ENCODE assay signal across 14 mouse cellular contexts in genomic region chr15:100749751-100750538, GRCm38 (mm10). TPM values are rescaled to one million over a fixed set of nuclear protein-coding genes. Genes with fewer than 3 reads are reported as not detected.
DNase-seq lines count a peak whose midpoint lies in the region; ATAC-seq and TF ChIP-seq lines count a peak whose summit lies in the region.
"Had no signal": no experiment of that assay in that cellular context is flagged by ENCODE, and none has a peak within 500 bp of the region (broad histone marks: within the 10 kb centered on the region; RNA-seq: fewer than 3 reads in every experiment).

No protein-coding gene starts in this region.

- no peaks in the 10 kb centered on the region for H3K27me3 ChIP-seq in forebrain, postnatal 0 days (ENCODE audit: insufficient read depth, low read length)
- no peaks in the 10 kb centered on the region; the same call in 1 of the 2 replicates for H3K27me3 ChIP-seq in forebrain, embryonic 13.5 days
- no peaks in the 10 kb centered on the region for H3K27me3 ChIP-seq in intestine, embryonic 15.5 days (replicated peaks)
- H3K27me3 ChIP-seq: embryonic facial prominence, embryonic 15.5 days had no signal

- WGBS in forebrain, postnatal 0 days = 66% methylated on average over 10 of the region's 10 CpGs
- WGBS in forebrain, embryonic 13.5 days = 73% methylated on average over 10 of the region's 10 CpGs
- WGBS in intestine, embryonic 15.5 days = 43% methylated on average over 10 of the region's 10 CpGs

- peak; percentile 27 for DNase-seq in forebrain, postnatal 0 days
- DNase-seq in MEL-GATA-1-ER (ENCODE audit: extremely low read depth, low read depth) = peak; percentile 50
- no peak for DNase-seq in gastrocnemius, adult 2 months
- no peak for DNase-seq in cerebellum, postnatal 10 days
- DNase-seq in retina, postnatal 1 day = no peak
- DNase-seq: B cell, adult 2 months; cerebellum, adult 9-10 months; gastrocnemius, postnatal 25 days; kidney, postnatal 4 days had no signal

- no peak overlapping the region for H3K4me2 ChIP-seq in forebrain, postnatal 0 days (ENCODE audit: low read depth)
- H3K4me2 ChIP-seq in forebrain, embryonic 13.5 days = no peak overlapping the region
- no peak overlapping the region for H3K4me2 ChIP-seq in intestine, embryonic 15.5 days (replicated peaks)
- H3K4me2 ChIP-seq: embryonic facial prominence, embryonic 15.5 days; hindbrain, embryonic 13.5 days had no signal

- no peak for TF ChIP-seq CTCF in forebrain, postnatal 0 days (IDR thresholded peaks at IDR 0.05; ENCODE audit: low read depth)
- no peak for TF ChIP-seq CTCF in gastrocnemius, adult 2 months (IDR thresholded peaks at IDR 0.05)

- no peaks in the 10 kb centered on the region for H3K9me3 ChIP-seq in forebrain, postnatal 0 days (ENCODE audit: low read length)
- no peaks in the 10 kb centered on the region for H3K9me3 ChIP-seq in forebrain, embryonic 13.5 days (replicated peaks)
- no peaks in the 10 kb centered on the region for H3K9me3 ChIP-seq in intestine, embryonic 15.5 days
- H3K9me3 ChIP-seq: embryonic facial prominence, embryonic 15.5 days; hindbrain, embryonic 13.5 days had no signal

- H3K9ac ChIP-seq in forebrain, postnatal 0 days = no peak overlapping the region
- no peak overlapping the region for H3K9ac ChIP-seq in forebrain, embryonic 13.5 days
- H3K9ac ChIP-seq in intestine, embryonic 15.5 days = no peak overlapping the region
- H3K9ac ChIP-seq: embryonic facial prominence, embryonic 15.5 days; hindbrain, embryonic 13.5 days had no signal

- no peaks in the 10 kb centered on the region for H3K36me3 ChIP-seq in forebrain, postnatal 0 days (ENCODE audit: insufficient read depth)
- H3K36me3 ChIP-seq in forebrain, embryonic 13.5 days (ENCODE audit: poor library complexity, severe bottlenecking) = no peaks in the 10 kb centered on the region
- no peaks in the 10 kb centered on the region for H3K36me3 ChIP-seq in intestine, embryonic 15.5 days
- H3K36me3 ChIP-seq: embryonic facial prominence, embryonic 15.5 days; hindbrain, embryonic 13.5 days had no signal

- 0 out of 2 replicates have a peak, but pooled peaks have one; percentile 34 for ATAC-seq in forebrain, postnatal 0 days
- no peak for ATAC-seq in forebrain, embryonic 13.5 days
- 0 out of 2 replicates have a peak, but pooled peaks have one; percentile 19 for ATAC-seq in intestine, embryonic 15.5 days
- ATAC-seq in megakaryocyte-erythroid progenitor cell, adult 5-6 weeks (replicated peaks; ENCODE audit: low FRiP score, low TSS enrichment, poor library complexity, severe bottlenecking) = peak; percentile 66

- H3K4me1 ChIP-seq in forebrain, postnatal 0 days (ENCODE audit: insufficient read depth) = 0 out of 2 replicates have a peak, but pooled peaks cover 3% of the 10 kb centered on the region
- H3K4me1 ChIP-seq in forebrain, embryonic 13.5 days = peaks cover 13% of the 10 kb centered on the region
- H3K4me1 ChIP-seq in intestine, embryonic 15.5 days (replicated peaks) = peaks cover 11% of the 10 kb centered on the region

- no peak overlapping the region for H3K27ac ChIP-seq in forebrain, postnatal 0 days (ENCODE audit: low read depth, low read length)
- H3K27ac ChIP-seq in forebrain, embryonic 13.5 days = no peak overlapping the region
- H3K27ac ChIP-seq in intestine, embryonic 15.5 days = no peak overlapping the region
- H3K27ac ChIP-seq in gastrocnemius, adult 2 months = no peak overlapping the region
- H3K27ac ChIP-seq: embryonic facial prominence, embryonic 15.5 days; hindbrain, embryonic 13.5 days had no signal

- intact Hi-C loops in gastrocnemius, adult 2 months (cut with DNase I) = loop anchor here (10.0 kb wide), 1 partner anchor 355 kb away; no protein-coding TSS in a partner anchor

- no peak overlapping the region for H3K4me3 ChIP-seq in forebrain, postnatal 0 days (ENCODE audit: low read depth, low read length)
- no peak overlapping the region for H3K4me3 ChIP-seq in forebrain, embryonic 13.5 days
- no peak overlapping the region for H3K4me3 ChIP-seq in intestine, embryonic 15.5 days (replicated peaks)
- no peak overlapping the region for H3K4me3 ChIP-seq in gastrocnemius, adult 2 months
- H3K4me3 ChIP-seq: embryonic facial prominence, embryonic 15.5 days; hindbrain, embryonic 13.5 days had no signal

RNA-seq across cellular contexts. Expression of gene Slc4a8, which starts 11.6 kb away (rescaled TPM):
- total RNA-seq in forebrain, postnatal 0 days (2014; rRNA removed) = 17.8 and 38.3 TPM in 2 replicates
- polyA plus RNA-seq in forebrain, postnatal 0 days (2015; fragmentation: Nextera tagmentation; extraction: Ambion mirVana) = 30.3 and 31.2 TPM in 2 replicates
- polyA plus RNA-seq in forebrain, embryonic 13.5 days (2015; fragmentation: Nextera tagmentation; extraction: Ambion mirVana) = 17.1 and 19.5 TPM in 2 replicates
- polyA plus RNA-seq in intestine, embryonic 15.5 days (2015; fragmentation: Nextera tagmentation; extraction: Ambion mirVana) = 4.4 and 5.0 TPM in 2 replicates
- total RNA-seq in megakaryocyte-erythroid progenitor cell, adult 5-6 weeks (2014; fragmentation: Nextera tagmentation) = 0.26 and 3.1 TPM in 2 replicates
- 0.33 TPM in 1 of 2 replicates, not detected in the other for total RNA-seq in megakaryocyte-erythroid progenitor cell, adult 5-6 weeks (2017)
- total RNA-seq in gastrocnemius, adult 2 months (2021) = 1 to 10 TPM; 1.5 to 1.9 TPM

RNA-seq across cellular contexts. Expression of gene Galnt6, which starts 20.8 kb away (rescaled TPM):
- 0.77 and 1.5 TPM in 2 replicates for total RNA-seq in forebrain, postnatal 0 days (2014; rRNA removed)
- polyA plus RNA-seq in forebrain, postnatal 0 days (2015; fragmentation: Nextera tagmentation; extraction: Ambion mirVana) = 0.24 and 0.47 TPM in 2 replicates
- 0.06 and 0.10 TPM in 2 replicates for polyA plus RNA-seq in forebrain, embryonic 13.5 days (2015; fragmentation: Nextera tagmentation; extraction: Ambion mirVana)
- polyA plus RNA-seq in intestine, embryonic 15.5 days (2015; fragmentation: Nextera tagmentation; extraction: Ambion mirVana) = 4.2 and 4.3 TPM in 2 replicates
- total RNA-seq in megakaryocyte-erythroid progenitor cell, adult 5-6 weeks (2014; fragmentation: Nextera tagmentation) = 22.4 and 22.6 TPM in 2 replicates
- total RNA-seq in megakaryocyte-erythroid progenitor cell, adult 5-6 weeks (2017) = 26.6 and 39.5 TPM in 2 replicates
- total RNA-seq in gastrocnemius, adult 2 months (2021) = under 1 TPM; 0.10 to 0.14 TPM

Comparison
In these comparisons a context has a peak if more than half of its experiments do, and no peak if none do; other contexts are left out.
1. DNase-seq: peak in forebrain, postnatal 0 days (single experiment) and MEL-GATA-1-ER (single experiment); none in gastrocnemius, adult 2 months (single experiment), cerebellum, postnatal 10 days (0 of 2) and retina, postnatal 1 day (single experiment).